Mouse (Mus musculus): ENCODE measurements at regions not wholly inside any gene's neighbourhood (a gene's known extent, or its start where the extent isn't known, plus 50 kb on each side); places are given as distances from the start of the nearest gene placed in this dataset.
A peak's percentile ranks its signal among the peaks of the same experiment; 100 is the strongest.

GRCm38 (mm10) chr10:126492211-126492610, 408.9 kb downstream of the Atp23 start:
- DNase-seq (ENCODE audit: low spot score), result no peak

- no peak for DNase-seq (ENCODE audit: low spot score)
These were observed 416.0 kb downstream of the Atp23 start for GRCm38 (mm10) chr10:126485129-126485528.

GRCm38 (mm10) chr10:126483479-126483878, 417.7 kb downstream of the Atp23 start:
- no peak for DNase-seq (ENCODE audit: low spot score)

- DNase-seq (ENCODE audit: low spot score), result no peak
These were observed 420.8 kb downstream of the Atp23 start for GRCm38 (mm10) chr10:126480382-126480781.

GRCm38 (mm10) chr10:126479743-126480142, 421.4 kb downstream of the Atp23 start:
- no peak for DNase-seq (ENCODE audit: low spot score)

- no peak for DNase-seq (ENCODE audit: low spot score)
These were observed 428.0 kb downstream of the Atp23 start for GRCm38 (mm10) chr10:126473050-126473719.

GRCm38 (mm10) chr10:126470838-126471491, 430.2 kb downstream of the Atp23 start:
- DNase-seq (ENCODE audit: low spot score), result no peak

- DNase-seq (ENCODE audit: low spot score), result no peak
These were observed 438.4 kb downstream of the Atp23 start for GRCm38 (mm10) chr10:126462770-126463169.

GRCm38 (mm10) chr10:126458523-126458922, 442.6 kb downstream of the Atp23 start:
- no peak for DNase-seq (ENCODE audit: low spot score)

- no peak for DNase-seq (ENCODE audit: low spot score)
These were observed 448.2 kb downstream of the Atp23 start for GRCm38 (mm10) chr10:126452757-126453528.

- DNase-seq (ENCODE audit: low spot score), result no peak
These were observed 449.0 kb downstream of the Atp23 start for GRCm38 (mm10) chr10:126452057-126452622.

- peak; percentile 71 for DNase-seq (ENCODE audit: low spot score)
These were observed 465.3 kb downstream of the Lrig3 start for GRCm38 (mm10) chr10:126431222-126431621.

- DNase-seq (ENCODE audit: low spot score), result no peak
These were observed 464.4 kb downstream of the Lrig3 start for GRCm38 (mm10) chr10:126430346-126430745.

GRCm38 (mm10) chr10:126429502-126429901, 463.5 kb downstream of the Lrig3 start:
- DNase-seq (ENCODE audit: low spot score), result no peak

- no peak for DNase-seq (ENCODE audit: low spot score)
These were observed 456.1 kb downstream of the Lrig3 start for GRCm38 (mm10) chr10:126422066-126422465.

GRCm38 (mm10) chr10:126413786-126414185, 447.8 kb downstream of the Lrig3 start:
- DNase-seq (ENCODE audit: low spot score), result no peak

GRCm38 (mm10) chr10:126392235-126392634, 426.3 kb downstream of the Lrig3 start:
- DNase-seq (ENCODE audit: low spot score), result no peak

GRCm38 (mm10) chr10:126391770-126392169, 425.8 kb downstream of the Lrig3 start:
- DNase-seq (ENCODE audit: low spot score), result peak; percentile 28

GRCm38 (mm10) chr10:126386430-126386829, 420.5 kb downstream of the Lrig3 start:
- DNase-seq (ENCODE audit: low spot score), result no peak

- no peak for DNase-seq (ENCODE audit: low spot score)
These were observed 419.7 kb downstream of the Lrig3 start for GRCm38 (mm10) chr10:126385644-126386043.

- no peak for DNase-seq (ENCODE audit: low spot score)
These were observed 414.4 kb downstream of the Lrig3 start for GRCm38 (mm10) chr10:126380381-126380780.

- DNase-seq (ENCODE audit: low spot score), result no peak
These were observed 413.3 kb downstream of the Lrig3 start for GRCm38 (mm10) chr10:126379239-126379638.

- no peak for DNase-seq (ENCODE audit: low spot score)
These were observed 407.9 kb downstream of the Lrig3 start for GRCm38 (mm10) chr10:126373906-126374305.

Measured in ovary, postnatal 36 days (tissue).